Mouse (Mus musculus) liver, embryonic 16.5 days (tissue): ENCODE results near the gene Adgb. TPM values are rescaled to one million over a fixed set of nuclear protein-coding genes. Genes with fewer than 3 reads are reported as not detected.
"Not testable (repeated sequence)": the region's sequence is repeated elsewhere in the genome, so short reads cannot be mapped to it uniquely, and the experiment has no call there.

ENCODE experiments used
- ATAC-seq: fragments of 200-750 bp; cut with Nextera tagmentation; 2 replicates; pipeline ENCODE4 v1.8.0; 2017; ENCODE audit warnings: low read depth, mild to moderate bottlenecking, moderate number of reproducible peaks, moderate library complexity
- H3K27ac ChIP-seq: fragments of 300-500 bp; sonication (generic); 2 replicates; pipeline ENCODE4 v1.5.1; 2014; ENCODE audit warnings: mild to moderate bottlenecking, low read length
- H3K27me3 ChIP-seq: fragments of 300-500 bp; sonication (generic); 2 replicates; pipeline ENCODE4 v1.6.1; 2014; ENCODE audit warnings: low read depth, low read length, mixed read lengths; ENCODE audit not compliant: control insufficient read depth, insufficient read depth
- H3K36me3 ChIP-seq: fragments of 300-500 bp; sonication (generic); 2 replicates; pipeline ENCODE4 v1.6.1; 2014; ENCODE audit warnings: mild to moderate bottlenecking; ENCODE audit not compliant: control insufficient read depth, insufficient read depth
- H3K4me1 ChIP-seq: fragments of 300-500 bp; sonication (generic); 2 replicates; pipeline ENCODE4 v1.6.1; 2014; ENCODE audit warnings: low read depth, low read length, mixed read lengths; ENCODE audit not compliant: control insufficient read depth
- H3K4me2 ChIP-seq: fragments of 300-500 bp; sonication (generic); 2 replicates; pipeline ENCODE4 v1.6.1; 2014; ENCODE audit warnings: low read depth, low read length, mixed read lengths
- H3K4me3 ChIP-seq: fragments of 300-500 bp; sonication (generic); 2 replicates; pipeline ENCODE4 v1.5.1; 2014; ENCODE audit warnings: low read depth, mild to moderate bottlenecking, low read length
- H3K9ac ChIP-seq: fragments of 300-500 bp; sonication (generic); 2 replicates; pipeline ENCODE4 v1.6.1; 2014; ENCODE audit warnings: low read depth, low read length
- H3K9me3 ChIP-seq: fragments of 300-500 bp; sonication (generic); replicated peaks from 2 replicates; pipeline ENCODE4 v1.6.1; 2016; ENCODE audit warnings: low read length; ENCODE audit not compliant: control insufficient read depth
- WGBS: fragments of 180-500 bp; shearing (Covaris S2); extraction: QIAGEN DNeasy Blood & Tissue Kit; methylation state at CpG from one replicate; pipeline ENCODE4 v1.1.7; 2014; ENCODE audit not compliant: insufficient replicate concordance; 5-methylcytosine and 5-hydroxymethylcytosine counted together
- polyA plus RNA-seq: library from polyadenylated mRNA; unstranded; fragments of >200 nt; fragmentation: Nextera tagmentation; extraction: Ambion mirVana; gene quantifications from 2 replicates; pipeline ENCODE4 v1.2.1, GENCODE M21; 2015

The Adgb gene
- polyA plus RNA-seq: 0.53 and 0.54 TPM in 2 replicates

- peak; percentile 73 for ATAC-seq
- H3K36me3 ChIP-seq: no peaks in the 10 kb centered on the region
- peak within 1 kb of the TSS; percentile 19 for H3K4me2 ChIP-seq
- H3K27ac ChIP-seq: no peak within 1 kb of the TSS
- no peak within 1 kb of the TSS for H3K4me3 ChIP-seq
- no peak within 1 kb of the TSS for H3K9ac ChIP-seq
- 8% methylated on average over 22 of the region's 22 CpGs for WGBS
- no peaks in the 10 kb centered on the region for H3K27me3 ChIP-seq
- no peaks in the 10 kb centered on the region for H3K9me3 ChIP-seq
- H3K4me1 ChIP-seq: no peaks in the 10 kb centered on the region; the same call in 1 of the 2 replicates
Observed at GRCm38 (mm10) chr10:10471961-10472610, at the start of gene Adgb. Gene Adgb (minus strand): TSS chr10:10472326.

- 46% methylated on average over 1 of the region's 1 CpGs for WGBS
- H3K4me1 ChIP-seq: no peaks in the 10 kb centered on the region
Observed at GRCm38 (mm10) chr10:10480139-10480538, 8.0 kb upstream of the Adgb start.

GRCm38 (mm10) chr10:10477429-10477828 lies 5.3 kb upstream of the Adgb start:
- H3K4me3 ChIP-seq, ATAC-seq: not testable (repeated sequence)

More at GRCm38 (mm10) chr10:10480139-10480538, 8.0 kb upstream of the Adgb start:
- H3K27ac ChIP-seq: no peak overlapping the region
- no peak for ATAC-seq
- no peak overlapping the region for H3K4me3 ChIP-seq
- no peaks in the 10 kb centered on the region for H3K27me3 ChIP-seq
- no peaks in the 10 kb centered on the region for H3K36me3 ChIP-seq
- no peaks in the 10 kb centered on the region for H3K9me3 ChIP-seq
- no peak overlapping the region for H3K9ac ChIP-seq
- H3K4me2 ChIP-seq: no peak overlapping the region

GRCm38 (mm10) chr10:10476956-10477355 lies 4.8 kb upstream of the Adgb start:
- ATAC-seq: no peak
- H3K4me2 ChIP-seq: no peak overlapping the region
- no peak overlapping the region for H3K27ac ChIP-seq
- 28% methylated on average over 5 of the region's 5 CpGs for WGBS
- H3K9ac ChIP-seq: no peak overlapping the region
- no peaks in the 10 kb centered on the region for H3K36me3 ChIP-seq
- no peaks in the 10 kb centered on the region; the same call in 1 of the 2 replicates for H3K4me1 ChIP-seq
- H3K27me3 ChIP-seq: no peaks in the 10 kb centered on the region
- no peak overlapping the region for H3K4me3 ChIP-seq
- H3K9me3 ChIP-seq: no peaks in the 10 kb centered on the region

More at GRCm38 (mm10) chr10:10477429-10477828, 5.3 kb upstream of the Adgb start:
- H3K9me3 ChIP-seq, H3K4me1 ChIP-seq, H3K27me3 ChIP-seq, H3K4me2 ChIP-seq, H3K9ac ChIP-seq, H3K27ac ChIP-seq, H3K36me3 ChIP-seq: not testable (repeated sequence)
- WGBS: 50% methylated on average over 10 of the region's 10 CpGs

- Histone ChIP-seq H3K4me1 (no peaks in the 10 kb centered on the region; the same call in 1 of the 2 replicates), H3K27me3 (no peaks in the 10 kb centered on the region), H3K4me2 (no peak overlapping the region), H3K9me3 (no peaks in the 10 kb centered on the region), H3K9ac (no peak overlapping the region), H3K4me3 (no peak overlapping the region), H3K36me3 (no peaks in the 10 kb centered on the region), H3K27ac (no peak overlapping the region)
- no peak for ATAC-seq
- WGBS: 16% methylated on average over 2 of the region's 2 CpGs
Observed at GRCm38 (mm10) chr10:10476549-10476948, 4.4 kb upstream of the Adgb start.

GRCm38 (mm10) chr10:10468699-10469547 lies 3.2 kb downstream of the Adgb start:
- 26% methylated on average over 6 of the region's 6 CpGs for WGBS
- Histone ChIP-seq H3K27me3 (no peaks in the 10 kb centered on the region), H3K4me1 (no peaks in the 10 kb centered on the region; the same call in 1 of the 2 replicates), H3K9me3 (no peaks in the 10 kb centered on the region), H3K4me3 (no peak overlapping the region), H3K9ac (no peak overlapping the region), H3K27ac (peak overlapping the region; percentile 61), H3K36me3 (no peaks in the 10 kb centered on the region), H3K4me2 (0 out of 2 replicates have a peak overlapping the region, but pooled peaks have one; percentile 13)
- peak; percentile 38; the same call in 1 of the 2 replicates for ATAC-seq

GRCm38 (mm10) chr10:10460113-10460512 lies 12.0 kb downstream of the Adgb start:
- no peaks in the 10 kb centered on the region for H3K36me3 ChIP-seq
- H3K4me2 ChIP-seq: no peak overlapping the region
- no peak overlapping the region for H3K27ac ChIP-seq
- no peaks in the 10 kb centered on the region for H3K9me3 ChIP-seq
- no peak overlapping the region for H3K4me3 ChIP-seq
- no peaks in the 10 kb centered on the region for H3K27me3 ChIP-seq
- WGBS: 22% methylated on average over 2 of the region's 2 CpGs
- no peak for ATAC-seq
- no peak overlapping the region for H3K9ac ChIP-seq
- no peaks in the 10 kb centered on the region for H3K4me1 ChIP-seq

- Histone ChIP-seq H3K4me2 (no peak overlapping the region), H3K36me3 (no peaks in the 10 kb centered on the region), H3K4me1 (no peaks in the 10 kb centered on the region), H3K9ac (no peak overlapping the region), H3K9me3 (no peaks in the 10 kb centered on the region), H3K4me3 (no peak overlapping the region), H3K27ac (peak overlapping the region; percentile 35; the same call in 1 of the 2 replicates), H3K27me3 (no peaks in the 10 kb centered on the region)
- 26% methylated on average over 5 of the region's 5 CpGs for WGBS
- ATAC-seq: peak; percentile 86
Observed at GRCm38 (mm10) chr10:10456991-10457390, 15.1 kb downstream of the Adgb start.

GRCm38 (mm10) chr10:10449067-10449466 lies 23.1 kb downstream of the Adgb start:
- H3K27ac ChIP-seq: no peak overlapping the region
- H3K27me3 ChIP-seq: no peaks in the 10 kb centered on the region
- ATAC-seq: peak; percentile 90
- 50% methylated on average over 3 of the region's 3 CpGs for WGBS
- H3K4me2 ChIP-seq: no peak overlapping the region
- no peak overlapping the region for H3K9ac ChIP-seq
- H3K4me1 ChIP-seq: no peaks in the 10 kb centered on the region
- no peaks in the 10 kb centered on the region for H3K9me3 ChIP-seq
- no peak overlapping the region for H3K4me3 ChIP-seq
- H3K36me3 ChIP-seq: no peaks in the 10 kb centered on the region
